Mouse (Mus musculus) ES-Bruce4 (cell line): Measurements from ENCODE around the gene Syt10.

Experiments used
- CTCF ChIP-seq: IDR thresholded peaks from one replicate; pipeline ENCODE4 v1.8.1; 2011; ENCODE audit warnings: low read depth, low read length
- EP300 ChIP-seq: IDR thresholded peaks from 2 replicates; pipeline ENCODE4 v1.6.1; 2011; ENCODE audit warnings: low read depth, low read length; ENCODE audit not compliant: insufficient read depth

DNA sequence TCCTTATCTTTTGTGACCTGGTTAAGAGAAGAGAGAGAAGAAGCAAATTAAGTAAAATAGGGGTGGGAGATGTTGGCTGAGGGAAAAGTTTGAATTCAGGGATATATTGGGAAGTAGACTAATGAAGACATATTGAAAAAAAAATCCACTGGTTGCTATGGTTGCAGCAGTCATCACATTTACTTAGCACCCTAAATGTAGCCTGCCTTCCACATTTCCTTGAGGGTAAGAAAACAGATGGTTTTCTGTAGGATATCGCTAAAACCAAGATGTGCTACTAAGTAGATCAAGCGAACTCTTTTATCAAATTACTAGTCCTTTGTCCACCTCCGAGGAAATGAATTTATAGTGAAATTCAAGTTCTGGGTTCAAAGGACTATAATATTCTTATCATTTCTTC lies 37.2 kb downstream of the Syt10 start:
- TF ChIP-seq CTCF (no peak), EP300 (no peak)
